Mouse (Mus musculus): ENCODE measurements around the gene Gdf10. TPM values are rescaled to one million over a fixed set of nuclear protein-coding genes. Genes with fewer than 3 reads are reported as not detected.

Gdf10 gene
- polyA plus RNA-seq, 1 experiment from 2014 or later: 11.8 TPM

GRCm38 (mm10) chr14:33895777-33896176 lies 27.6 kb upstream of the Gdf10 start:
- Histone ChIP-seq H3K27ac (ENCODE audit: low read depth, low read length) (no peak overlapping the region), H3K27me3 (ENCODE audit: control insufficient read depth, insufficient read depth, low read length) (no peaks in the 10 kb centered on the region), H3K4me2 (ENCODE audit: low read depth, low read length) (no peak overlapping the region), H3K36me3 (ENCODE audit: control insufficient read depth, insufficient read depth, low read length) (no peaks in the 10 kb centered on the region), H3K9me3 (ENCODE audit: control insufficient read depth, low read length) (no peaks in the 10 kb centered on the region), H3K4me1 (ENCODE audit: control insufficient read depth, insufficient read depth, low read length) (no peaks in the 10 kb centered on the region), H3K9ac (replicated peaks; ENCODE audit: low read depth, low read length) (no peak overlapping the region), H3K4me3 (ENCODE audit: low read depth, low read length) (no peak overlapping the region)
- 93% methylated on average over 5 of the region's 5 CpGs for WGBS
- ATAC-seq (ENCODE audit: low read depth): no peak

- no peak overlapping the region for H3K4me2 ChIP-seq (ENCODE audit: low read depth, low read length)
- H3K27ac ChIP-seq (ENCODE audit: low read depth, low read length): no peak overlapping the region
- ATAC-seq (ENCODE audit: low read depth): no peak
- 52% methylated on average over 9 of the region's 9 CpGs for WGBS
- no peaks in the 10 kb centered on the region for H3K4me1 ChIP-seq (ENCODE audit: control insufficient read depth, insufficient read depth, low read length)
- no peak overlapping the region for H3K4me3 ChIP-seq (ENCODE audit: low read depth, low read length)
- no peaks in the 10 kb centered on the region for H3K36me3 ChIP-seq (ENCODE audit: control insufficient read depth, insufficient read depth, low read length)
- no peaks in the 10 kb centered on the region for H3K9me3 ChIP-seq (ENCODE audit: control insufficient read depth, low read length)
- no peaks in the 10 kb centered on the region for H3K27me3 ChIP-seq (ENCODE audit: control insufficient read depth, insufficient read depth, low read length)
- H3K9ac ChIP-seq (replicated peaks; ENCODE audit: low read depth, low read length): no peak overlapping the region
Measured at GRCm38 (mm10) chr14:33896628-33897300, 26.6 kb upstream of the Gdf10 start.

GRCm38 (mm10) chr14:33902783-33903182 lies 20.6 kb upstream of the Gdf10 start:
- Histone ChIP-seq H3K27me3 (ENCODE audit: control insufficient read depth, insufficient read depth, low read length) (no peaks in the 10 kb centered on the region), H3K4me1 (ENCODE audit: control insufficient read depth, insufficient read depth, low read length) (no peaks in the 10 kb centered on the region), H3K27ac (ENCODE audit: low read depth, low read length) (no peak overlapping the region), H3K9me3 (ENCODE audit: control insufficient read depth, low read length) (no peaks in the 10 kb centered on the region), H3K4me3 (ENCODE audit: low read depth, low read length) (no peak overlapping the region), H3K4me2 (ENCODE audit: low read depth, low read length) (no peak overlapping the region), H3K36me3 (ENCODE audit: control insufficient read depth, insufficient read depth, low read length) (no peaks in the 10 kb centered on the region), H3K9ac (replicated peaks; ENCODE audit: low read depth, low read length) (no peak overlapping the region)
- WGBS: 91% methylated on average over 4 of the region's 4 CpGs
- no peak for ATAC-seq (ENCODE audit: low read depth)

GRCm38 (mm10) chr14:33903199-33903598 lies 20.2 kb upstream of the Gdf10 start:
- Histone ChIP-seq H3K27me3 (ENCODE audit: control insufficient read depth, insufficient read depth, low read length) (no peaks in the 10 kb centered on the region), H3K4me2 (ENCODE audit: low read depth, low read length) (no peak overlapping the region), H3K4me3 (ENCODE audit: low read depth, low read length) (no peak overlapping the region), H3K4me1 (ENCODE audit: control insufficient read depth, insufficient read depth, low read length) (no peaks in the 10 kb centered on the region), H3K9ac (replicated peaks; ENCODE audit: low read depth, low read length) (no peak overlapping the region), H3K36me3 (ENCODE audit: control insufficient read depth, insufficient read depth, low read length) (no peaks in the 10 kb centered on the region), H3K27ac (ENCODE audit: low read depth, low read length) (no peak overlapping the region), H3K9me3 (ENCODE audit: control insufficient read depth, low read length) (no peaks in the 10 kb centered on the region)
- no peak for ATAC-seq (ENCODE audit: low read depth)
- WGBS: 96% methylated on average over 1 of the region's 1 CpGs

GRCm38 (mm10) chr14:33904851-33905250 lies 18.5 kb upstream of the Gdf10 start:
- ATAC-seq (ENCODE audit: low read depth): no peak
- Histone ChIP-seq H3K27me3 (ENCODE audit: control insufficient read depth, insufficient read depth, low read length) (no peaks in the 10 kb centered on the region), H3K9me3 (ENCODE audit: control insufficient read depth, low read length) (no peaks in the 10 kb centered on the region), H3K4me1 (ENCODE audit: control insufficient read depth, insufficient read depth, low read length) (no peaks in the 10 kb centered on the region), H3K27ac (ENCODE audit: low read depth, low read length) (no peak overlapping the region), H3K4me3 (ENCODE audit: low read depth, low read length) (no peak overlapping the region), H3K9ac (replicated peaks; ENCODE audit: low read depth, low read length) (no peak overlapping the region), H3K4me2 (ENCODE audit: low read depth, low read length) (no peak overlapping the region), H3K36me3 (ENCODE audit: control insufficient read depth, insufficient read depth, low read length) (no peaks in the 10 kb centered on the region)

GRCm38 (mm10) chr14:33913727-33914126 lies 9.7 kb upstream of the Gdf10 start:
- Histone ChIP-seq H3K9ac (replicated peaks; ENCODE audit: low read depth, low read length) (no peak overlapping the region), H3K4me1 (ENCODE audit: control insufficient read depth, insufficient read depth, low read length) (peaks cover 4% of the 10 kb centered on the region; the same call in 1 of the 2 replicates)
- WGBS: 34% methylated on average over 3 of the region's 3 CpGs

GRCm38 (mm10) chr14:33914206-33914605 lies 9.2 kb upstream of the Gdf10 start:
- H3K9me3 ChIP-seq (ENCODE audit: control insufficient read depth, low read length): no peaks in the 10 kb centered on the region
- no peak overlapping the region for H3K4me2 ChIP-seq (ENCODE audit: low read depth, low read length)
- H3K36me3 ChIP-seq (ENCODE audit: control insufficient read depth, insufficient read depth, low read length): no peaks in the 10 kb centered on the region
- ATAC-seq (ENCODE audit: low read depth): no peak
- peaks cover 4% of the 10 kb centered on the region; the same call in 1 of the 2 replicates for H3K4me1 ChIP-seq (ENCODE audit: control insufficient read depth, insufficient read depth, low read length)
- no peak overlapping the region for H3K9ac ChIP-seq (replicated peaks; ENCODE audit: low read depth, low read length)
- 88% methylated on average over 9 of the region's 9 CpGs for WGBS
- H3K27ac ChIP-seq (ENCODE audit: low read depth, low read length): no peak overlapping the region
- no peak overlapping the region for H3K4me3 ChIP-seq (ENCODE audit: low read depth, low read length)
- H3K27me3 ChIP-seq (ENCODE audit: control insufficient read depth, insufficient read depth, low read length): no peaks in the 10 kb centered on the region

More at GRCm38 (mm10) chr14:33913727-33914126, 9.7 kb upstream of the Gdf10 start:
- ATAC-seq (ENCODE audit: low read depth): peak; percentile 28; the same call in 1 of the 2 replicates
- Histone ChIP-seq H3K27ac (ENCODE audit: low read depth, low read length) (no peak overlapping the region), H3K4me3 (ENCODE audit: low read depth, low read length) (no peak overlapping the region), H3K27me3 (ENCODE audit: control insufficient read depth, insufficient read depth, low read length) (no peaks in the 10 kb centered on the region), H3K9me3 (ENCODE audit: control insufficient read depth, low read length) (no peaks in the 10 kb centered on the region), H3K36me3 (ENCODE audit: control insufficient read depth, insufficient read depth, low read length) (no peaks in the 10 kb centered on the region), H3K4me2 (ENCODE audit: low read depth, low read length) (no peak overlapping the region)

GRCm38 (mm10) chr14:33920727-33921559 lies 2.4 kb upstream of the Gdf10 start:
- no peaks in the 10 kb centered on the region for H3K36me3 ChIP-seq (ENCODE audit: control insufficient read depth, insufficient read depth, low read length)
- no peak overlapping the region for H3K27ac ChIP-seq (ENCODE audit: low read depth, low read length)
- H3K9me3 ChIP-seq (ENCODE audit: control insufficient read depth, low read length): no peaks in the 10 kb centered on the region
- no peak overlapping the region for H3K4me3 ChIP-seq (ENCODE audit: low read depth, low read length)
- WGBS: 6% methylated on average over 14 of the region's 14 CpGs
- H3K4me2 ChIP-seq (ENCODE audit: low read depth, low read length): no peak overlapping the region; the same call in 1 of the 2 replicates
- peaks cover 13% of the 10 kb centered on the region for H3K4me1 ChIP-seq (ENCODE audit: control insufficient read depth, insufficient read depth, low read length)
- no peak for ATAC-seq (ENCODE audit: low read depth)
- H3K9ac ChIP-seq (replicated peaks; ENCODE audit: low read depth, low read length): no peak overlapping the region
- H3K27me3 ChIP-seq (ENCODE audit: control insufficient read depth, insufficient read depth, low read length): peaks cover 2% of the 10 kb centered on the region

- Histone ChIP-seq H3K4me1 (ENCODE audit: control insufficient read depth, insufficient read depth, low read length) (peaks cover 13% of the 10 kb centered on the region), H3K36me3 (ENCODE audit: control insufficient read depth, insufficient read depth, low read length) (no peaks in the 10 kb centered on the region), H3K4me2 (ENCODE audit: low read depth, low read length) (peak overlapping the region; percentile 92), H3K4me3 (ENCODE audit: low read depth, low read length) (peak overlapping the region; percentile 50), H3K27me3 (ENCODE audit: control insufficient read depth, insufficient read depth, low read length) (peaks cover 2% of the 10 kb centered on the region), H3K9me3 (ENCODE audit: control insufficient read depth, low read length) (no peaks in the 10 kb centered on the region), H3K9ac (replicated peaks; ENCODE audit: low read depth, low read length) (no peak overlapping the region), H3K27ac (ENCODE audit: low read depth, low read length) (no peak overlapping the region)
- 15% methylated on average over 8 of the region's 8 CpGs for WGBS
- ATAC-seq (ENCODE audit: low read depth): no peak
Measured at GRCm38 (mm10) chr14:33922771-33923167, 618 bp upstream of the Gdf10 start.

All from neural tube, embryonic 14.5 days (tissue).